Mouse (Mus musculus): ENCODE results near the gene Cc2d1a.

Gene Cc2d1a

GRCm38 (mm10) chr8:84177405-84177804, 29.7 kb upstream of the Cc2d1a start:
- DNase-seq (ENCODE audit: low read depth, low spot score): no peak

- DNase-seq (ENCODE audit: low read depth, low spot score): no peak
These were observed 28.8 kb upstream of the Cc2d1a start for GRCm38 (mm10) chr8:84176560-84176959.

GRCm38 (mm10) chr8:84173861-84174260, 26.1 kb upstream of the Cc2d1a start:
- DNase-seq (ENCODE audit: low read depth, low spot score): no peak

- no peak for DNase-seq (ENCODE audit: low read depth, low spot score)
These were observed 22.4 kb upstream of the Cc2d1a start for GRCm38 (mm10) chr8:84170096-84170495.

GRCm38 (mm10) chr8:84167696-84168095, 20.0 kb upstream of the Cc2d1a start:
- DNase-seq (ENCODE audit: low read depth, low spot score): no peak

- no peak for DNase-seq (ENCODE audit: low read depth, low spot score)
These were observed 9.9 kb upstream of the Cc2d1a start for GRCm38 (mm10) chr8:84157620-84158019.

- no peak for DNase-seq (ENCODE audit: low read depth, low spot score)
These were observed 1.4 kb upstream of the Cc2d1a start for GRCm38 (mm10) chr8:84149181-84149580.

- no peak for DNase-seq (ENCODE audit: low read depth, low spot score)
These were observed 755 bp upstream of the Cc2d1a start for GRCm38 (mm10) chr8:84148531-84148850.

- DNase-seq (ENCODE audit: low read depth, low spot score): no peak
These were observed 391 bp downstream of the Cc2d1a start for GRCm38 (mm10) chr8:84147324-84147766.

- no peak for DNase-seq (ENCODE audit: low read depth, low spot score)
These were observed 3.0 kb downstream of the Cc2d1a start for GRCm38 (mm10) chr8:84144636-84145245.

- no peak for DNase-seq (ENCODE audit: low read depth, low spot score)
These were observed 6.9 kb downstream of the Cc2d1a start for GRCm38 (mm10) chr8:84140838-84141237.

GRCm38 (mm10) chr8:84137848-84138247, 9.9 kb downstream of the Cc2d1a start:
- no peak for DNase-seq (ENCODE audit: low read depth, low spot score)

- no peak for DNase-seq (ENCODE audit: low read depth, low spot score)
These were observed 15.5 kb downstream of the Cc2d1a start for GRCm38 (mm10) chr8:84132225-84132624.

GRCm38 (mm10) chr8:84130806-84131205, 16.9 kb downstream of the Cc2d1a start:
- no peak for DNase-seq (ENCODE audit: low read depth, low spot score)

GRCm38 (mm10) chr8:84128277-84128676, 19.5 kb downstream of the Cc2d1a start:
- no peak for DNase-seq (ENCODE audit: low read depth, low spot score)

GRCm38 (mm10) chr8:84127202-84127901, 20.4 kb downstream of the Cc2d1a start:
- no peak for DNase-seq (ENCODE audit: low read depth, low spot score)

GRCm38 (mm10) chr8:84126742-84127141, 21.0 kb downstream of the Cc2d1a start:
- DNase-seq (ENCODE audit: low read depth, low spot score): no peak

- no peak for DNase-seq (ENCODE audit: low read depth, low spot score)
These were observed 22.1 kb downstream of the Cc2d1a start, which contains the start of gene Podnl1 for GRCm38 (mm10) chr8:84125656-84126055. TSS of gene Podnl1 (plus strand) at chr8:84125989.

- no peak for DNase-seq (ENCODE audit: low read depth, low spot score)
These were observed 25.6 kb downstream of the Cc2d1a start for GRCm38 (mm10) chr8:84122151-84122550.

- no peak for DNase-seq (ENCODE audit: low read depth, low spot score)
These were observed 32.1 kb downstream of the Cc2d1a start for GRCm38 (mm10) chr8:84115646-84116045.

- no peak for DNase-seq (ENCODE audit: low read depth, low spot score)
These were observed 41.3 kb downstream of the Cc2d1a start for GRCm38 (mm10) chr8:84106216-84107040.

- DNase-seq (ENCODE audit: low read depth, low spot score): no peak
These were observed 42.1 kb downstream of the Cc2d1a start for GRCm38 (mm10) chr8:84105676-84106075.

Data from c-Kit-negative CD71-positive TER-119-positive erythroid progenitor cells, embryonic 14.5 days (primary cell).